Mouse (Mus musculus) Patski (cell line): ENCODE measurements around the gene Tnfaip1. TPM values are rescaled to one million over a fixed set of nuclear protein-coding genes. Genes with fewer than 3 reads are reported as not detected.
A peak's percentile ranks its signal among the peaks of the same experiment; 100 is the strongest.

ENCODE experiments used
- ATAC-seq: fragments of 100-300 bp; one replicate; pipeline ENCODE4 v1.8.0; 2021
- CTCF ChIA-PET: fragments of 350-600 bp; sonication (Branson Sonifier 250); formaldehyde crosslinking; loops from one replicate; lab custom pipeline; 2022; ENCODE audit warnings: inconsistent platforms; lab: Charles Lee
- POLR2A ChIA-PET: fragments of 350-600 bp; sonication (Branson Sonifier 250); formaldehyde crosslinking; loops from one replicate; lab custom pipeline; 2022; ENCODE audit warnings: antibody characterized with exemption, inconsistent platforms; lab: Charles Lee
- DNase-seq: peaks from one replicate; pipeline ENCODE4 v3.0.0-alpha.2; 2011; ENCODE audit warnings: low read depth, low spot score
- H3K27me3 ChIP-seq: fragments of 371-371 bp; one replicate; pipeline ENCODE4 v1.5.1; 2021
- CTCF ChIP-seq: fragments of 100-300 bp; IDR thresholded peaks from one replicate; pipeline ENCODE4 v1.5.1; 2021
- in situ Hi-C: fragments of 300-500 bp; cut with MboI; formaldehyde crosslinking; loops from 3 replicates; pipeline ENCODE4 v1.11.1; 2018; ENCODE audit warnings: low pct_unique_long_range_greater_than_20kb, mixed read lengths
- polyA plus RNA-seq: library from polyadenylated mRNA; unstranded; gene quantifications from one replicate; pipeline ENCODE4 v1.2.3, GENCODE M21; 2021

The Tnfaip1 gene
- polyA plus RNA-seq, 1 experiment from 2014 or later: 68.3 TPM

DNA sequence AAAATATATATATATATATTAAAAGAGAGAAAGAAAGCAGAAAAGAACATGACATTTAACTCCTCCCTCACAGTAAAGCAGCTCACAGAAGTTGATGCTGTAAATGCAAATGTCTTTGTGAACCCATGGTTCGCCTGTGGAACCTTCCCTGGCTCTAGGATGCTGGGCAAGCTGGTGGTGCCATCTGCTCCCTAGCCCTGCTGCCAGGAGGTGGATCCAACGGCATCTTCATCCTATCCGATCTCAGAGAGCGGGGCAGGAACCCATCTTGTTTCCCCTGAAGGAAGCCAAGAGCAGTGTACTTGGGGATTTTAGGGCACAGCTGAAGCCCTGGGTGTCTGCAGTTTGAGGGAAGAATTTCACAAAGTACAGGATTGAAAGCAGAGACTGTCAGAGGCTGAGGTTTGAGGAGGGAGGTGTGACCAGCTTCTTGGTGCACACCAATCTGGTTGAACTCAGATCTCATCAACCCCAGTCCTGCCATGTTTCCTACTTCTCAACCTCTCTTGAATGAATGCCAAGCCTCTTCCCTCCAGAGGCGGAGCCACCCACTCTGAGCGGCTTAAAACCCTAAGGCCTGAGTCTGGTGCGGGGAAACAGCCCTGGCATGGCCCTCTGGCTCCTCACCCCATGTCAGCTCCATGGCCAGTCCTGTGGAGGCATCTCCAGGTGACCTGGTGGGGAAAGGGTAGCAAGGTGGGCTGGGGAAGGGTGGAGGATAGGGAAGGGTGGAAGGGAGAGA is 33.1 kb downstream of the Tnfaip1 start, which contains the start of gene Sebox:
Gene Sebox, plus strand, starts transcription at position 539 of the 742 bp plus-strand sequence.
- POLR2A ChIA-PET: interaction anchor here (0.6 to 1.2 kb wide), 2 partner anchors 37 to 97 kb away, joined by 3 read pairs; partner anchors contain the start of gene Slc46a1
- H3K27me3 ChIP-seq: peaks cover 28% of the 10 kb centered on the region
- DNase-seq (no peak), ATAC-seq (no peak)
- in situ Hi-C loops: no loop called here
- CTCF ChIA-PET: no interaction called here
- TF ChIP-seq CTCF: no peak

DNA sequence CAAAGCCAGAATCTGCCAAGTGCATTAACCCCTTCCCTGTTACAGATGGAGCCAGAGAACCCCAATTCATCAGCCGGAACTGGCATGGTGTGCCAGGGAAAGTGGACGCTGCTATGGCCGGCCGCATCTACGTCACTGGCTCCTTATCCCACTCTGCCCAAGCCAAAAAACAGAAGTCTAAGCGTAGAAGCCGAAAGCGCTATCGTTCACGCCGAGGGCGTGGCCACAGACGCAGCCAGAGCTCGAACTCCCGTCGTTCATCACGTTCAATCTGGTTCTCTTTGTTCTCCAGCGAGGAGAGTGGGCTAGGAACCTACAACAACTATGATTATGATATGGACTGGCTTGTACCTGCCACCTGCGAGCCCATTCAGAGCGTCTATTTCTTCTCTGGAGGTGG is 34.6 kb downstream of the Tnfaip1 start:
- ATAC-seq (no peak), DNase-seq (no peak)
- peaks cover 33% of the 10 kb centered on the region for H3K27me3 ChIP-seq
- ChIA-PET CTCF (no interaction called here), POLR2A (no interaction called here)
- in situ Hi-C loops: no loop called here
- no peak for TF ChIP-seq CTCF

DNA sequence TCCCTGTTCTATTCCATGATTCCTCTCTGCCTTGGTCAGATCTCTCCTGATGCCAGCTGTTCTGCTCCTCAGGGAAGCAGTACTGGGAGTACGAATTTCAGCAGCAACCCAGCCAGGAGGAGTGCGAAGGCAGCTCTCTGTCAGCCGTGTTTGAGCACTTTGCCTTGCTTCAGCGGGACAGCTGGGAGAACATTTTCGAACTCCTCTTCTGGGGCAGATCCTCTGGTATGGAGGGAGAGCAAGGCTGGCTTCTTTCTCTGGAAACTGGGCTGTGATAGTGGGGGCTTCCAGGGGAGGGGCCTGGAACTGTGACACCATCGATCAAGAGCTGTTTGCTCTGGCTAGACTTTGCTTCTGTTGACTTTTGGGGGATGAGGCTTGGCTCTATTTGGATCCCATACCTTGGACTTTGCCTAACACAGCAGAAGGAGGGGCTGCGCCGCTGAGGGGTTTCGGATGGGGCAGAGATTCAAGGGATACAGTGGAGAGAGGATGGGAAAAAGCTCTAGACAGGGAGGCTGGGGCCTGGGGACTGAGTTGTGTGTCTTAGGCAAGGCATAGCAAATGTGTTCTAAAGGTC is 35.4 kb downstream of the Tnfaip1 start:
- in situ Hi-C loops: no loop called here
- H3K27me3 ChIP-seq: peaks cover 41% of the 10 kb centered on the region
- DNase-seq: no peak
- ATAC-seq: no peak
- POLR2A ChIA-PET: no interaction called here
- TF ChIP-seq CTCF: no peak
- CTCF ChIA-PET: no interaction called here

DNA sequence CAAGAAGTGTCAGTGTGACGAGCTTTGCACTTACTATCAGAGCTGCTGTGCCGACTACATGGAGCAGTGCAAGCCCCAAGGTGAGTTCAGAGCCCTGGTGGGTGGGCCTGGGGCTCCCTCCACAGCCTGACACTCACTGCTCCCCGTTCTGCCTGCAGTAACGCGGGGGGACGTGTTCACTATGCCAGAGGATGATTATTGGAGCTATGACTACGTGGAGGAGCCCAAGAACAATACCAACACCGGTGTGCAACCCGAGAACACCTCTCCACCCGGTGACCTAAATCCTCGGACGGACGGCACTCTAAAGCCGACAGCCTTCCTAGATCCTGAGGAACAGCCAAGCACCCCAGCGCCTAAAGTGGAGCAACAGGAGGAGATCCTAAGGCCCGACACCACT is 36.6 kb downstream of the Tnfaip1 start:
- in situ Hi-C loops: no loop called here
- DNase-seq (no peak), ATAC-seq (no peak)
- no peak for TF ChIP-seq CTCF
- ChIA-PET POLR2A (no interaction called here), CTCF (interaction anchor here (1.0 to 1.4 kb wide), 2 partner anchors 10 to 46 kb away, joined by 3 to 6 read pairs; no protein-coding TSS in a partner anchor)
- H3K27me3 ChIP-seq: peaks cover 52% of the 10 kb centered on the region

DNA sequence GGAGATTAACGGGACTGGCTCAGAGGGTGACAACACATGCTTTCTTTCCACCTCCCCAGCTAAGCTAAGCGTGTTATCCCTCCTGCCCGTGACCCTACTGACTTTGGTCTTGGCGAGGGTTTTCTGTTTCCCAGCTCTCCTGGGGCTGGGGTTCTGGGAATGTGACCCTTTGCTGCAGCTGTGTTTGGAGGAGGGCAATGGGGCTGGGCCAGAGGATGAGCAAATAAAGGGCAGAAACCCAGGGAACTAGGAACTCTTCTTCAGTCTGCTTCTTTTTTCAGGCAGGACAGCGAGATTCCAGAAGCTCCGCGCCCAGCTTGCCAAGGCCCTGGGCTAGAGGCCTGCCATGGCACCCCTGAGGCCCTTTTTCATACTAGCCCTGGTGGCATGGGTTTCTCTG is 37.1 kb downstream of the Tnfaip1 start, which contains the start of gene Vtn:
Gene Vtn, plus strand, starts transcription at position 88 of the 400 bp plus-strand sequence.
- ChIA-PET POLR2A (no interaction called here), CTCF (interaction anchor here (1.0 to 1.4 kb wide), 2 partner anchors 11 to 47 kb away, joined by 3 to 6 read pairs; no protein-coding TSS in a partner anchor)
- H3K27me3 ChIP-seq: peaks cover 57% of the 10 kb centered on the region
- in situ Hi-C loops: no loop called here
- DNase-seq (no peak), ATAC-seq (no peak)
- TF ChIP-seq CTCF: no peak

DNA sequence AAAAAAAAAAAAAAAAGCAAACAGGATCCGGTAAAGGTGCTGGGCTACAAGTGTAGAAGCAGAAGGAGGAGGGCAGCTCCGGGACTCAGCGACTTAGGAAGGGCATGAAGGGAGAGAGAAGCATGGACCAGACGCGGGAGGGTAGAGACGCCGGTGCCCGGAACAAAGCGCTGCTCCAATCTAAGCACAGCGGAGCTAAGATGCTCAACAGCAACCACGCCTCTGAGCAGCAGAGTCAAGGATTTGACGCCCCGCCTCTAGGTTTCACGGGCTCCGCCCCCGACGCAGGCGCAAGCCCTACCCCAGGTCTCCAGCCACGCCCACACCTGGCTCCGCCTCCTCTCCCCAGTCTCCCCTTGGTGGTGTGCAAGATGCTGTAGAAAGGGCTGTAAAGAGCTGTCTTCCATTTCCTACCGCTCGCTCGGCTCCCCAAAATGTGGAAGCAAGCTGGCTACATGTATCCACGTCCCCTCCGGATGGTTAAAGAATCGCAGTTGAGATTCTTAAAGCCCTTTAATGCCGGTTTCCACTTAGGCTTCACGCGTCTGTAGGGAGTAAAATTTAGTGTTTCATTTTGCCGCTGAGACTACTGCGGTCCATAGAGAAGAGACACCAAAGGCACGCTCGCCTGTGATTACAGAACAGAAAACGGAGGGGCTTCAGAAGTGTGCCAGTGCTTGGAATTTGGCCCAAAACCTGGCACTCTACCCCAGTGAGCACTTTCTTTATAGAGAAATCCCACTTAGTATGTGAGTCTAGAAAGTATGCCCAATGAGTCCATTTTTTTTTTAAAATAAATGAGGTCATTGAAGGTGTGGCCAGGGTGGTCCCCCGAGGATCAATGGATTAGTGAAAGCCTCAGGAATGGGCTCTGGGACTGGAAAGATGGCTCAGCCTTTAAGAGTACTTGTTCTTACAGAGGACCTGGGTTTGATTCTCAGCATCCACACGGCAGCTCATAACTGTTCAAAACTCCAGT is 38.3 kb downstream of the Tnfaip1 start, which contains the start of gene Sarm1:
Gene Sarm1, minus strand, starts transcription at position 211 of the 979 bp plus-strand sequence.
- ATAC-seq: peak; percentile 84
- H3K27me3 ChIP-seq: peaks cover 57% of the 10 kb centered on the region
- in situ Hi-C loops: no loop called here
- POLR2A ChIA-PET: interaction anchor here (0.6 to 1.6 kb wide), 3 partner anchors 9 to 431 kb away, joined by 3 to 6 read pairs (median 5); partner anchors contain the start of gene Slc46a1
- no peak for TF ChIP-seq CTCF
- CTCF ChIA-PET: interaction anchor here (1.2 to 1.4 kb wide), 2 partner anchors 12 to 13 kb away, joined by 5 to 6 read pairs; no protein-coding TSS in a partner anchor
- no peak for DNase-seq

DNA sequence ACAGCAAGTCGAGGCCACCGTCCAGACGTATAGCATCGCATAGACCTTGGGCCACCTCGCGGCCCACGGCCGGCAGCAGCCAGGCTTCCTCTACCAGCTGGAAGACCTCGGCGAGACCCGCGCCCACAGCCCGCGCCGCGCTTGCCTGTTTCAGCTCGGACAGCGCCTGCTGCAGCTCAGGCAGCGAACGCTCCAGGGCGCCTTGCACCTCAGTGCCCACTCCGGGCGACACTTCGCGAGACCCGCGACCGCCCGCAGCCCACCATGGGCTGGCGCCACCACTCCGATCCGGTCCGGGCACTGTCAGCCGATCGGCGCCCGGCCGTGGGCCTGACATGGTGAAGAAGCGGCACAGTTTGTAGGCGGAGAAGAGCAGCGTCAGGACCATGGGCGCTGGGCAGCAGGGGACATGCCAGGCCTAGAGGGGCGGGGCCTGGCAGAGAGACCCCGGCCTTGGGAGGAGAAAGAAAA is 39.0 kb downstream of the Tnfaip1 start:
- peaks cover 57% of the 10 kb centered on the region for H3K27me3 ChIP-seq
- in situ Hi-C loops: no loop called here
- POLR2A ChIA-PET: interaction anchor here (0.6 to 1.6 kb wide), 3 partner anchors 8 to 432 kb away, joined by 3 to 6 read pairs (median 5); partner anchors contain the start of gene Slc46a1
- CTCF ChIA-PET: interaction anchor here (1.2 kb wide), 1 partner anchor 13 kb away, joined by 5 read pairs; no protein-coding TSS in a partner anchor
- DNase-seq: no peak
- ATAC-seq: peak; percentile 45
- TF ChIP-seq CTCF: no peak

DNA sequence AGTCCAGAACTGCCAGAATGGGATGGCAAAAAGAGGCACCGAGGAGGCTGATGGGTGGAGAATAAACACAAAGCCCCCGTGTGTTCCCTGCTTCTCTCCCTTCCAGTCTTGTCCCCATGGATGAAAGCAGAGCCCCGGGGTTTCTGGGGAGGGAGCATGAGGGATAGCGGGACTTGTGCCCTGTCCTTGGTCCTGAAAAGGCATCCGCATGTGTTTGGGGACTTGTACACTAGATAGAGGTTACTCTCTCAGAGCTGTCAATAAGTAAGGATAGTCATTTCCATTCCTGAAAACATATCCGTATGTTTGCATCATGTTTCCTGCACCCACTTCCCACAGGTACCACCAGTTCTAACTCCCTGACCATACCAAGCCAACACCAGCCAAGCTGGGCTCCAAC is 40.2 kb downstream of the Tnfaip1 start:
- ChIA-PET CTCF (interaction anchor here (1.1 kb wide), 1 partner anchor 43 kb away, joined by 3 read pairs; no protein-coding TSS in a partner anchor), POLR2A (interaction anchor here (0.6 kb wide), 1 partner anchor 12 kb away, joined by 3 read pairs; no protein-coding TSS in a partner anchor)
- ATAC-seq: no peak
- DNase-seq: no peak
- in situ Hi-C loops: no loop called here
- TF ChIP-seq CTCF: no peak
- peaks cover 54% of the 10 kb centered on the region for H3K27me3 ChIP-seq

DNA sequence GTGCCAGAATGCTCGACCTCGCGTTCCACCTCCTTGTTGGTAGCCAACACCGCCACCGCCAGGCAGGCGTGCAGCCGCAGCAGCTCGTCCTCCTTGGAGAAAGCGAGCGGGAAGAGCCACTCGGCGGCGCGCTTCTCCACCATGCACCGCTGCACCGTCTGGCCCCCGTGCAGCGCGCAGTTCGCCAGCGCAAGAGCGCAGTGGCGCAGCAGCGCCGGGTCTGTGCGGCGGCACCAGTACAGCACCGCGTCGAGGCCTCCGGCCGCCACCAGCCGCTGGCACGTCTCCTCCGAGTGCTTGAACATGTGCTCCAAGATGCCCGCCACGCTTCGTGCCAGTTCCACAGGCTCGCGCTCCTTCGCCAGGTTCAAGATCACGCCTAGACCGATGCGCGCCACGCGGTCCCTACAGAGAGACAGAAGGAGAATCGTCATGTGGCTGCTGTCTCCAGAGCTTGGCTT is 45.3 kb downstream of the Tnfaip1 start:
- POLR2A ChIA-PET: no interaction called here
- DNase-seq (no peak), ATAC-seq (peak; percentile 34)
- CTCF ChIA-PET: interaction anchor here (1.2 kb wide), 1 partner anchor 74 kb away, joined by 3 read pairs; no protein-coding TSS in a partner anchor
- in situ Hi-C loops: no loop called here
- H3K27me3 ChIP-seq: peaks cover 21% of the 10 kb centered on the region
- TF ChIP-seq CTCF: no peak
